Mouse (Mus musculus): ENCODE data around the gene Olfr99.

GRCm38 (mm10) chr17:37308483-37308882 lies 25.2 kb upstream of the Olfr99 start:
- no peak for TF ChIP-seq CTCF (IDR thresholded peaks at IDR 0.05; ENCODE audit: borderline replicate concordance, insufficient read depth, low read depth, low read length)
- no peak for TF ChIP-seq POLR2A (IDR thresholded peaks at IDR 0.05; ENCODE audit: borderline replicate concordance, insufficient read depth, low read length)

All from cerebellum, adult 2 months (tissue).